Mouse (Mus musculus) layer of hippocampus, adult 2 months (tissue): ENCODE results near the gene Snrpc. TPM values are rescaled to one million over a fixed set of nuclear protein-coding genes. Genes with fewer than 3 reads are reported as not detected.

Source experiments
- DNase-seq, 2 experiments: peaks; one replicate each; pipeline ENCODE4 v3.0.0; 2022; ENCODE audit warnings: low spot score in 2 of 2
- H3K27ac ChIP-seq: fragments of 200-600 bp; 2 replicates; pipeline ENCODE4 v1.8.1; 2022
- H3K4me3 ChIP-seq: fragments of 200-600 bp; 2 replicates; pipeline ENCODE4 v1.8.1; 2022; ENCODE audit warnings: mild to moderate bottlenecking
- CTCF ChIP-seq: fragments of 200-600 bp; conservative IDR thresholded peaks from 2 replicates; pipeline ENCODE4 v1.8.1; 2022; ENCODE audit warnings: antibody characterized with exemption, mild to moderate bottlenecking, moderate library complexity
- total RNA-seq, 2 experiments: library from RNA; stranded (reverse); gene quantifications; 2 replicates each; pipeline ENCODE4 v1.2.3; 2021

Snrpc gene
- total RNA-seq, 2 experiments from 2014 or later: 46.7 to 51.1 TPM

GRCm38 (mm10) chr17:27856798-27857648 is 19.1 kb downstream of the Snrpc start:
- peak in 1 of 2 experiments; percentile 35 for DNase-seq
- Histone ChIP-seq H3K27ac (peak overlapping the region; percentile 89), H3K4me3 (peak overlapping the region; percentile 98)
- TF ChIP-seq CTCF: 0 out of 2 replicates have a peak, but pooled peaks have one; percentile 17

GRCm38 (mm10) chr17:27857649-27858475 is 19.9 kb downstream of the Snrpc start:
- Histone ChIP-seq H3K27ac (peak overlapping the region; percentile 89; the same call in 1 of the 2 replicates), H3K4me3 (peak overlapping the region; percentile 98)
- TF ChIP-seq CTCF: no peak
- no peak for DNase-seq

DNA sequence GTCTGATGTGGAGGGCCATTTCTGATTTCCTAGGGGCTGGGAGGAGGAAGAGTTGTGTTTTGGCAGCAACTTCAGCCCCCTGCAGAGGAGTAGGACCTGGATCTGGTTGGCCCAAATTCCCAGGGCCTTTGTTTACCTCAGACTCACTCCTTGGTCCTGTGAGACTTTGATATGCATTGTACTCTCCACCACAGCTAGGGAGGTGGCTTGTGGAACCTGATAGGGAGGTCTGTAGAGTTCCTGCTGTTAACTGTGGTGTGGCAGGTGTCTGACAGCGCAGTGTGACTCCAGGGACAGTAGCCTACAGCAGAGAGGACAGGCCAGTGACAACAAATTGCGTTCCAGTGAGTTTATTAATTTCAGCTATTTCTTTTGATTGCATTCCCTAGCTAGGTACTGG is 21.2 kb downstream of the Snrpc start:
- H3K27ac ChIP-seq: no peak overlapping the region
- DNase-seq: no peak
- no peak for TF ChIP-seq CTCF
- no peak overlapping the region for H3K4me3 ChIP-seq

DNA sequence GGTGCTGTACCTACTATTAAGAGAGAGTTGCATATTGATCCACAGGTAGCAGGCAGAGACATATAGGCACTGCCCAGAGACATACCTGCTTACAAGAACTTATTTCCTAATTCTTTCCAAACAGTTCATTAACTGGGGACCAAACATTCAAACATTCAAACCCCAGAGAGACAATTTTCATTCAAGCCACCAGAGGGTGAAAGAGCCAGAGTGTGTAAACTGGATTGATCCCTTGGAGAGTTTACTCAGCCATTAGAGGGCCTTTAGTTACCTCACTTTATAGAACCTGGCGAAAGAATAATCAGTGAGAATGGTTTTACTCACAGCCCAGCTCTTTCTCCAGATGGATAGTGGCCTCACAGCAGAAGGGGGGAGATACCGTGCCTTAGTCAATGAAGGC is 27.5 kb downstream of the Snrpc start:
- no peak for DNase-seq
- peak; percentile 70 for TF ChIP-seq CTCF
- H3K4me3 ChIP-seq: no peak overlapping the region
- no peak overlapping the region for H3K27ac ChIP-seq

- H3K4me3 ChIP-seq: no peak overlapping the region
- no peak overlapping the region for H3K27ac ChIP-seq
- no peak for DNase-seq
- no peak for TF ChIP-seq CTCF
Measured at GRCm38 (mm10) chr17:27866737-27867136, 28.8 kb downstream of the Snrpc start.

GRCm38 (mm10) chr17:27871851-27872250 is 33.9 kb downstream of the Snrpc start:
- TF ChIP-seq CTCF: no peak
- peak overlapping the region; percentile 23; the same call in 1 of the 2 replicates for H3K27ac ChIP-seq
- H3K4me3 ChIP-seq: no peak overlapping the region
- DNase-seq: peak; percentile 53 to 75

- no peak overlapping the region for H3K4me3 ChIP-seq
- no peak for DNase-seq
- no peak for TF ChIP-seq CTCF
- H3K27ac ChIP-seq: no peak overlapping the region
Measured at GRCm38 (mm10) chr17:27873583-27873982, 35.6 kb downstream of the Snrpc start.

DNA sequence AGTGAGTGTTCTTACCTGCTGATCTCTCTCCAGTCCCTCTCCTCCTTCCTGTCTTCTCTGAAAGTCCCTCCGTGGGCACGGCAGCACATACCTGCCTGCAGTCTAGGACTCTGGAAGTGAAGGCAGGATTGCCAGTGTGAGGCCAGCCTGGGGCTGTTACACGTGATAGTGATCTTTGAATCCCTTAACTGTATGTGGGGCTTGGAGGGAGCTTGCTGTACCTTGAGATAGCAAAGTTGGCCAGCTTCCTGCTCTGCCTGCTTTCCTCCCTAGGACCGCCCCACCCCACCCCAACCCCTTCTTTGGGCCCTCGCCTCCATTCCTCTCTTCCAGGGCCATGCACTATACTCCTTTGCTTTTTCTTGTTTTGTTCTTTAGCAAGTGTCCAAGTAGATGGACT is 36.6 kb downstream of the Snrpc start:
- TF ChIP-seq CTCF: no peak
- no peak overlapping the region for H3K4me3 ChIP-seq
- H3K27ac ChIP-seq: no peak overlapping the region

DNA sequence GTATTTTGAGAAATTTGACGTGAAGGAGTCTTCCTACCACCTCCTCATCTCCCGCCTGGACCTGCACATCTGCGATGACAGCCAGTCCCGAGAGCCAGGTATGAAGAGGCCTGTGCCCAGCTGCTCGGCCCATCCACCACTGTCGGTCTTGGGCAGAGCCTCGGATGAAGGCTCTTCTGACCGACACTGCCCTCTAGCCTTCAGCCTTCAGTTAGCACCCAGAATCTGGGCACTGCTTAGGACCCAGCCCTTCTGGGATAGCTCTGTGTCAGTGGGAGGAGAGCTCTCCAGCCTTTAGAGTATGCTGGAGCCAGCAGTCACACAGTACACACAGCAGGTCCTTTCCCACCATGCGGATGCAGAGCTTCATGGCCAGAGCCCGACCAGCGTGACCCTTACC is 43.6 kb downstream of the Snrpc start:
- TF ChIP-seq CTCF: peak; percentile 66
- no peak for DNase-seq
- Histone ChIP-seq H3K27ac (no peak overlapping the region), H3K4me3 (no peak overlapping the region)

More for the DNA sequence above, 36.6 kb downstream of the Snrpc start:
- no peak for DNase-seq

- no peak for DNase-seq
- TF ChIP-seq CTCF: no peak
- H3K4me3 ChIP-seq: no peak overlapping the region
- H3K27ac ChIP-seq: no peak overlapping the region
Measured at GRCm38 (mm10) chr17:27883129-27883528, 45.2 kb downstream of the Snrpc start.

DNA sequence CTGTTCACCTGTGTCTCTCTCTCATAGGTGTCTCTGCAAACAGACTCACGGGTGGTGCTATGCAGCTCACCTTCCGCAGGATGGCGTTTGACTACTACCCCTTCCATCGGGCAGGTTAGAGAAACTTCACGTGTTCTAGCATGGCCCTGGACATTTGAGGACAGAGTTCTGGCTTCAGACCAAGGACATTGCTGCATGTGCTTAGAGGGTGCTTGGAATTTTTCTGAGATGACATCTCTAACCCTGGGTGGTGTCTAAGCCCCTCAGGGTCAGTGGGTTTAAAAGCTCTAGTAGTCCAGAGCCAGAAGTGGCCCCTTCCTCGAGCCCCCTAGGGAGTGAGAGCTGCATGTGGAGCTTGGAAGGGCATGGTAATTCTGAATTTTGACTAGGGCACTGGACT is 46.0 kb downstream of the Snrpc start:
- no peak overlapping the region for H3K4me3 ChIP-seq
- no peak for DNase-seq
- no peak for TF ChIP-seq CTCF
- H3K27ac ChIP-seq: no peak overlapping the region

DNA sequence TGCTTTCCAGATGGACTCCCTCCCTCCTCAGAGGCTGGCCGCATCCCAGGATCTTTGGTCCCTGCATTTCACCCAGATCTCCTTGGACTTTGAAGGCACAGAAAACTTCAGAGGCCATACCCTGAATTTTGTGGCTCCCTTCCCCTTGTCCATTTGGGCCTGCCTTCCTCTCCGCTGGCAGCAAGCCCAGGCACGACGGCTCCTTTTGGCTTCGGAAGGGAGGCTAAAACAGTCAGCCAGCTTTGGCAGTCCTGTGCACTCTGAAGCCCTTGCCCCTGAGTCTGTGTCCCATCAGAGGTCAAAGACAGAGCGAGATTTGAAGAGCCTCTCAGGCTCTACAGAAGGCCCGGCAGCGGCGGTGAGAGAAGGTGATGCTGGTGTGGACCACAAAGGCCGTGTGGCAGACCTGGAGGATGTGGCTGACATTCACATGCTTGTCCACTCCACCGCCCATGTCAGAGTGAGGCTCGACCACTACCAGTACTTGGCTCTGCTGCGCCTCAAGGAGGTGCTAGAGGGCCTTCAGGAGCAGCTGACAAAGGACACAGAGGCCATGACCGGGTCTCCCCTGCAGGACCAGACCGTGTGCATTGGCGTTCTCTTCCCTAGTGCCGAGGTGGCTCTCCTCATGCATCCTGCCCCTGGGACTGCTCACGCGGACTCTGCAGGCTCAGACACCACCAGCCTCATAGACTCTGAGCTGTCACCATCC is 48.7 kb downstream of the Snrpc start:
- Histone ChIP-seq H3K4me3 (no peak overlapping the region), H3K27ac (no peak overlapping the region)
- TF ChIP-seq CTCF: peak; percentile 44
- DNase-seq: no peak

Other genes starting within 250 kb of the Snrpc start
- gene Nudt3, start 214.7 kb upstream of the Snrpc start, total RNA-seq: 100 to 1,000 TPM; 462 to 510 TPM
- gene RPS10-NUDT3, start 202.9 kb upstream of the Snrpc start, total RNA-seq: not detected
- gene Rps10, start 201.5 kb upstream of the Snrpc start, total RNA-seq: 100 to 1,000 TPM; 495 to 504 TPM
- gene Pacsin1, start 182.6 kb upstream of the Snrpc start, total RNA-seq: 100 to 1,000 TPM; 321 to 335 TPM
- under 1 TPM; 0.59 to 0.61 TPM for gene Spdef, start 109.2 kb upstream of the Snrpc start, total RNA-seq
- 100 to 1,000 TPM; 192 to 197 TPM for gene D17Wsu92e, start 17.5 kb upstream of the Snrpc start, total RNA-seq
- gene Uhrf1bp1, start 18.3 kb downstream of the Snrpc start, total RNA-seq: 10 to 100 TPM; 13.5 to 13.9 TPM
- gene Anks1, start 71.2 kb downstream of the Snrpc start, total RNA-seq: 10 to 100 TPM; 35.6 to 42.0 TPM
- 10 to 100 TPM; 41.3 to 45.0 TPM for gene Taf11, start 71.7 kb downstream of the Snrpc start, total RNA-seq
- under 1 TPM; 0.74 to 0.84 TPM for gene Tcp11, start 242.5 kb downstream of the Snrpc start, total RNA-seq